Mouse (Mus musculus) megakaryocyte, embryonic 14.5 days (primary cell): ENCODE measurements at regions not wholly inside any gene's neighbourhood (a gene's known extent, or its start where the extent isn't known, plus 50 kb on each side); places are given as distances from the start of the nearest gene placed in this dataset.
"Not testable (repeated sequence)": the region's sequence is repeated elsewhere in the genome, so short reads cannot be mapped to it uniquely, and the experiment has no call there.

ENCODE experiments used
- H3K27me3 ChIP-seq: replicated peaks from 2 replicates; pipeline ENCODE3; 2012; ENCODE audit warnings: inconsistent platforms
- H3K36me3 ChIP-seq: replicated peaks from 2 replicates; pipeline ENCODE3; 2012; ENCODE audit warnings: low read length, inconsistent platforms, mixed read lengths
- H3K4me1 ChIP-seq: 2 replicates; pipeline ENCODE4 v1.6.1; 2012; ENCODE audit warnings: inconsistent platforms
- H3K4me3 ChIP-seq: replicated peaks from 2 replicates; pipeline ENCODE3; 2012; ENCODE audit warnings: moderate library complexity, mild to moderate bottlenecking, inconsistent platforms
- H3K9me3 ChIP-seq: 2 replicates; pipeline ENCODE4 v1.6.1; 2012; ENCODE audit warnings: inconsistent platforms
- FLI1 ChIP-seq: IDR thresholded peaks from 2 replicates; pipeline ENCODE4 v1.6.1; 2012; ENCODE audit warnings: low read length, inconsistent platforms, mixed read lengths
- GATA1 ChIP-seq: IDR thresholded peaks from 3 replicates; pipeline ENCODE4 v1.6.1; 2012; ENCODE audit warnings: mixed read lengths, low read length, inconsistent platforms, borderline replicate concordance

- H3K4me3 ChIP-seq = no peak overlapping the region
- no peaks in the 10 kb centered on the region for H3K4me1 ChIP-seq
- TF ChIP-seq FLI1 = no peak
- TF ChIP-seq GATA1 = no peak
- H3K27me3 ChIP-seq = no peaks in the 10 kb centered on the region
- H3K9me3 ChIP-seq = 0 out of 2 replicates have a peak, but pooled peaks cover 3% of the 10 kb centered on the region
- H3K36me3 ChIP-seq = no peaks in the 10 kb centered on the region
Observed at GRCm38 (mm10) chr5:28775648-28776359, 308.7 kb upstream of the Shh start.

- TF ChIP-seq GATA1 (no peak), FLI1 (no peak)
- H3K4me3 ChIP-seq = no peak overlapping the region
- 0 out of 2 replicates have a peak, but pooled peaks cover 3% of the 10 kb centered on the region for H3K9me3 ChIP-seq
- H3K27me3 ChIP-seq = no peaks in the 10 kb centered on the region
- no peaks in the 10 kb centered on the region for H3K36me3 ChIP-seq
- no peaks in the 10 kb centered on the region for H3K4me1 ChIP-seq
Observed at GRCm38 (mm10) chr5:28771796-28772195, 304.7 kb upstream of the Shh start.

GRCm38 (mm10) chr5:28756171-28756948, 289.3 kb upstream of the Shh start:
- H3K4me1 ChIP-seq = no peaks in the 10 kb centered on the region
- TF ChIP-seq FLI1 (no peak), GATA1 (no peak)
- H3K4me3 ChIP-seq = no peak overlapping the region
- H3K27me3 ChIP-seq = no peaks in the 10 kb centered on the region
- no peaks in the 10 kb centered on the region for H3K36me3 ChIP-seq
- H3K9me3 ChIP-seq = peaks cover 12% of the 10 kb centered on the region

- not testable (repeated sequence) for H3K36me3 ChIP-seq, H3K4me3 ChIP-seq, H3K27me3 ChIP-seq, H3K4me1 ChIP-seq, H3K9me3 ChIP-seq
Observed at GRCm38 (mm10) chr5:28751821-28752220, 284.8 kb upstream of the Shh start.

- Histone ChIP-seq H3K4me3 (no peak overlapping the region), H3K36me3 (no peaks in the 10 kb centered on the region), H3K9me3 (no peaks in the 10 kb centered on the region), H3K27me3 (no peaks in the 10 kb centered on the region), H3K4me1 (no peaks in the 10 kb centered on the region)
- TF ChIP-seq GATA1 = no peak
- no peak for TF ChIP-seq FLI1
Observed at GRCm38 (mm10) chr5:28734768-28735167, 267.7 kb upstream of the Shh start.

- peaks cover 3% of the 10 kb centered on the region; the same call in 1 of the 2 replicates for H3K9me3 ChIP-seq
- H3K27me3 ChIP-seq = no peaks in the 10 kb centered on the region
- no peak overlapping the region for H3K4me3 ChIP-seq
- TF ChIP-seq FLI1 = no peak
- TF ChIP-seq GATA1 = no peak
- H3K4me1 ChIP-seq = no peaks in the 10 kb centered on the region
- no peaks in the 10 kb centered on the region for H3K36me3 ChIP-seq
Observed at GRCm38 (mm10) chr5:28722067-28722466, 255.0 kb upstream of the Shh start.

- Histone ChIP-seq H3K4me3 (no peak overlapping the region), H3K4me1 (no peaks in the 10 kb centered on the region), H3K36me3 (no peaks in the 10 kb centered on the region), H3K27me3 (no peaks in the 10 kb centered on the region), H3K9me3 (peaks cover 3% of the 10 kb centered on the region; the same call in 1 of the 2 replicates)
- TF ChIP-seq FLI1 (no peak), GATA1 (no peak)
Observed at GRCm38 (mm10) chr5:28714978-28715377, 247.9 kb upstream of the Shh start.

GRCm38 (mm10) chr5:28710517-28710916, 243.5 kb upstream of the Shh start:
- Histone ChIP-seq H3K4me1 (no peaks in the 10 kb centered on the region), H3K9me3 (no peaks in the 10 kb centered on the region), H3K27me3 (no peaks in the 10 kb centered on the region), H3K36me3 (no peaks in the 10 kb centered on the region), H3K4me3 (no peak overlapping the region)
- TF ChIP-seq FLI1 (no peak), GATA1 (no peak)

- H3K9me3 ChIP-seq = no peaks in the 10 kb centered on the region
- H3K27me3 ChIP-seq = no peaks in the 10 kb centered on the region
- no peaks in the 10 kb centered on the region for H3K4me1 ChIP-seq
- H3K36me3 ChIP-seq = no peaks in the 10 kb centered on the region
- no peak overlapping the region for H3K4me3 ChIP-seq
- no peak for TF ChIP-seq GATA1
- TF ChIP-seq FLI1 = no peak
Observed at GRCm38 (mm10) chr5:28709626-28710025, 242.6 kb upstream of the Shh start.

GRCm38 (mm10) chr5:28704359-28704758, 237.3 kb upstream of the Shh start:
- Histone ChIP-seq H3K9me3 (no peaks in the 10 kb centered on the region), H3K4me3 (no peak overlapping the region), H3K27me3 (no peaks in the 10 kb centered on the region), H3K4me1 (no peaks in the 10 kb centered on the region), H3K36me3 (no peaks in the 10 kb centered on the region)
- TF ChIP-seq GATA1 (no peak), FLI1 (no peak)
